Mouse (Mus musculus) intestine, embryonic 14.5 days (tissue): ENCODE results near the gene Denr. TPM values are rescaled to one million over a fixed set of nuclear protein-coding genes. Genes with fewer than 3 reads are reported as not detected.

Experiments used
- ATAC-seq: fragments of 200-750 bp; cut with Nextera tagmentation; replicated peaks from 2 replicates; pipeline ENCODE4 v1.8.0; 2017; ENCODE audit warnings: low read depth, moderate number of reproducible peaks, moderate TSS enrichment, moderate library complexity; ENCODE audit not compliant: low FRiP score, low TSS enrichment
- DNase-seq: peaks from one replicate; pipeline ENCODE4 v3.0.0-alpha.2; 2018; ENCODE audit warnings: low spot score
- H3K27ac ChIP-seq: fragments of 300-500 bp; sonication (generic); 2 replicates; pipeline ENCODE4 v1.5.1; 2014; ENCODE audit warnings: low read depth, mild to moderate bottlenecking, control low read depth
- H3K27me3 ChIP-seq: fragments of 300-500 bp; sonication (generic); replicated peaks from 2 replicates; pipeline ENCODE4 v1.6.1; 2014; ENCODE audit warnings: low read length, control low read depth; ENCODE audit not compliant: control insufficient read depth, insufficient read depth
- H3K36me3 ChIP-seq: fragments of 300-500 bp; sonication (generic); 2 replicates; pipeline ENCODE4 v1.6.1; 2014; ENCODE audit warnings: low read length, control low read depth; ENCODE audit not compliant: control insufficient read depth, insufficient read depth
- H3K4me1 ChIP-seq: fragments of 300-500 bp; sonication (generic); replicated peaks from 2 replicates; pipeline ENCODE4 v1.6.1; 2014; ENCODE audit warnings: low read length, control low read depth, mixed read lengths; ENCODE audit not compliant: control insufficient read depth, insufficient read depth
- H3K4me2 ChIP-seq: fragments of 300-500 bp; sonication (generic); 2 replicates; pipeline ENCODE4 v1.6.1; 2014; ENCODE audit warnings: low read length
- H3K4me3 ChIP-seq: fragments of 300-500 bp; sonication (generic); 2 replicates; pipeline ENCODE4 v1.5.1; 2014; ENCODE audit warnings: low read depth, low read length, control low read depth, mixed read lengths
- H3K9ac ChIP-seq: fragments of 300-500 bp; sonication (generic); 2 replicates; pipeline ENCODE4 v1.6.1; 2014; ENCODE audit warnings: mild to moderate bottlenecking, low read length
- H3K9me3 ChIP-seq: fragments of 300-500 bp; sonication (generic); 2 replicates; pipeline ENCODE4 v1.6.1; 2016; ENCODE audit warnings: low read length, control low read depth; ENCODE audit not compliant: control insufficient read depth
- WGBS: fragments of 180-500 bp; shearing (Covaris S2); extraction: QIAGEN DNeasy Blood & Tissue Kit; methylation state at CpG from one replicate; pipeline ENCODE4 v1.1.7; 2014; 5-methylcytosine and 5-hydroxymethylcytosine counted together
- polyA plus RNA-seq: library from polyadenylated mRNA; unstranded; fragments of >200 nt; fragmentation: Nextera tagmentation; extraction: Ambion mirVana; gene quantifications from 2 replicates; pipeline ENCODE4 v1.2.1, GENCODE M21; 2014

Gene Denr
- polyA plus RNA-seq, 1 experiment from 2014 or later = 118 TPM

DNA sequence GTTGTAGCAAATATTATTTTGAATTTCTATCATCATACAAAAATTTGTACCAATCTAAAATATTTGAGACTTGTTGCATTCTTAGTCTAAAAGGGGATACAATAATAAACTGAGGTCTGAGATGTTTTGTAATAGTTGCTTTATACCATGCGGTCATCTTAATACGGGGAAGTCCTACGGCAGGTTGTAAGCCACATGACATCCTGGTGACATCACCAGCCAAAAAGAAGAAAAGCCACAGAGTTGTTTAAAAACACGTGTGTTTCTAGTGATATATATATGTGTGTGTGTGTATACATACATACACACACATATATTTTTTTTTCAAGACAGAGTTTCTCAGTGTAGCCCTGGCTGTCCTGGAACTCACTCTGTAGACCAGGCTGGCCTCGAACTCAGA lies 13.5 kb upstream of the Denr start:
- DNase-seq (no peak), ATAC-seq (no peak)
- WGBS = 88% methylated on average over 5 of the region's 5 CpGs
- H3K4me1 ChIP-seq = no peaks in the 10 kb centered on the region
- no peaks in the 10 kb centered on the region for H3K36me3 ChIP-seq
- H3K27me3 ChIP-seq = no peaks in the 10 kb centered on the region
- no peak overlapping the region for H3K9ac ChIP-seq
- H3K4me3 ChIP-seq = no peak overlapping the region
- H3K9me3 ChIP-seq = no peaks in the 10 kb centered on the region
- H3K27ac ChIP-seq = no peak overlapping the region
- H3K4me2 ChIP-seq = no peak overlapping the region

DNA sequence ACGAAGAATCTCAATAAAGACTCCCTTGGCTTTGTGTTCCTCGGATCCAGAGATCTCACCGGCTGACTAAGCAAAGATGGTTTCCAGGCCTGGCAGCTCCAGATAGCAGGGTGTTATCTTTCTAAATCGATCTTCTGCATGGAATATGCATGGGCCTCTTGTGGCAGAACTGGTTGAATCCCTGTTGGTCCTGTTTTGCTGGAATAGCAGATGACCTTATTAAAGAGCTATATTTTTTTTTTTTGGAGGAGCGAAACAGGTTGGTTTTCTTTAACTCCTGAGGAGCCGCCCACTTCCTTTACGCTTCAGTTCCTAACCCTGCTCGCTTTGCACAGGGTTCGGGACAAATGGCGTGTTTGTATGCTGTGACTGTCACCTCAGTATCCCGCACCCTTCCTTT lies 10.6 kb upstream of the Denr start:
- Histone ChIP-seq H3K4me2 (no peak overlapping the region), H3K9me3 (no peaks in the 10 kb centered on the region), H3K9ac (no peak overlapping the region), H3K4me3 (no peak overlapping the region), H3K36me3 (no peaks in the 10 kb centered on the region), H3K27me3 (no peaks in the 10 kb centered on the region), H3K4me1 (no peaks in the 10 kb centered on the region), H3K27ac (no peak overlapping the region)
- ATAC-seq (no peak), DNase-seq (no peak)
- WGBS = 70% methylated on average over 11 of the region's 11 CpGs

DNA sequence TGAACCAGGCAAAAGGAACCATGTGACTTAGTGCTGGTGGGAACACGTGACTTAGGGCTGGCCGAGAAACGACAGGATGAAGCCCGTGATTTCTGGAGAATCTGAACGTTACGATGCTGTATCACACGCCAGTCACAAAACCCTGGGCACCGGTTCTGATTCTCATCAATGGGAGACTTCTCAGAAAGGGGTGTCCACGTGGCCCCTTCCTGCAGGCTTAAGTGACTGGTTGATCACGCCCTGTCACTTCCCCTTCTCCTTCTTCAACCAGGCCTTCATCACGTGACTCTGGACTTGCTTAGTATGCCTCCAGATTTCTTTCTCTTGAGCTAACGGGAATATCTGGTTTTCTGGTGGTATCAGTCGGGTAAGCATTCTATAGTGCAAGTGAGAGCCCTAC lies 9.6 kb upstream of the Denr start:
- WGBS = 82% methylated on average over 13 of the region's 13 CpGs
- Histone ChIP-seq H3K4me1 (no peaks in the 10 kb centered on the region), H3K4me2 (no peak overlapping the region), H3K4me3 (no peak overlapping the region), H3K27me3 (no peaks in the 10 kb centered on the region), H3K9me3 (no peaks in the 10 kb centered on the region), H3K27ac (no peak overlapping the region), H3K9ac (no peak overlapping the region), H3K36me3 (no peaks in the 10 kb centered on the region)
- ATAC-seq (no peak), DNase-seq (no peak)

DNA sequence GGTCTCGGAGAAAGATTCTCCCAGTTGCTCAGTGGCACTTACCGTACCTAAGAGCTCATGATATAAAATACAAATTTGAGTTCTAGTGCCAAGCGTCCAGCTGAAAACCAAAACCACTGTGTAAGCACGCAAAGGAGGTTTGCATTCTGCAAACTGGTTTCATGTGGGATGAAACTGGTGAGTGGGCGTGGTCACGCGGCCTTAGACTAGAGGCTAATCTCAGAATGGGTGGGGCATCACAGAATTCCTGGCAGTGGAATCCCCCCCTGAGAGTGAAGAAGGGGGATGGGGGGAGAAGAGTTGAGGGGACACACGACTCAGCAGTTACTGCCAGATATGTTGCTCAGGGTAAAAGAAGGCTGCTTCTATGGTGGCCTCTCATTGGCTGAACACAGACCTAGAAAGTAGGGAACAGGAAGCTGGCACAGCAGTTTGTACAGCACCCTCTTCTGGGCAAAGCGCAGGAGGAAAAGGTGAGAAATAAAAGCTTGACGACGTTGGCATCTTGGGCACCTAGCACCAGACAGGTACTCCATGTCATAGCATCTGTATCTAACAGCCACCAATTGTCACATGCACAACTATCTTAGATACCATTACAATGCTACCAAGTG lies 2.8 kb upstream of the Denr start:
- Histone ChIP-seq H3K27me3 (no peaks in the 10 kb centered on the region), H3K9me3 (no peaks in the 10 kb centered on the region), H3K4me1 (peaks cover 16% of the 10 kb centered on the region), H3K4me2 (no peak overlapping the region), H3K27ac (no peak overlapping the region), H3K9ac (no peak overlapping the region), H3K4me3 (no peak overlapping the region), H3K36me3 (peaks cover 10% of the 10 kb centered on the region)
- ATAC-seq (no peak), DNase-seq (no peak)
- WGBS = 73% methylated on average over 11 of the region's 11 CpGs

DNA sequence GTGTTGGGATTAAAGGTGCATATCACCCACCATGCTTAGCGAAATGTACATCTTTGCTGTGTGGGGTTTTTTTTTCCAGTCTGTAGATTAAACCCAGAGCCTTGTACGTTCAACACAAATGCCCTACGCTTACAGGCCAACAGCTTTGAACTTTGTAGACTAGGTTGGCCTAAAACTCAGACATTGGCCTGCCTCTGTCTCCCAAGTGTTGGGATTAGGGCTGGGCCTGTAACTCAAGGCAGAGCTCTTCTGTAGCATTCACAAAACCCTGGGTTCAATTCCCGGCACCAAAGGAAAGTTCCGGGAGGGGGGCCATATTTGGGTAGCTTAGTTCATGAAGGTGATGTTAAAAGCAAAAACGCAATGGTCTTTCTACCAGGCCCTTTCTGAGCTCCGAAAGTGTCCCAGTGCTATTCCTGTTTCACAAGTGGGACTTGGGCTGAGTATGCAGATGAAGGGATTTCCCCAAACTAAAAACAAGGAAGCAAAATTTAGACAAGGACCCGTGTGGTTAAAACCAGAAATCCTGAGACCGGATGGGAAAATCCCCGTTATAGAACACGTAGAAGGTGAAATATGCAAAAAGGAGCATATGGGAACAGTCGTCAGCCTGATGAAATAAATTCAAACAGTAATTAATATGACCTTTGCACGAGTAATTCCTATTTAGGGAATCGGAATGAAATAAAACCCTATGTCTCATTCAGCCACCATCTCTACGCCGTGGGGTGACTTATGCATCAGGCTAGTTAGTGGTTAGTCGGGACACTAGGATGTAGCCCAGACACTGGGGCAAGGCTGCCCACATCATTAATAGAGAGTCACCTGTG lies 614 bp upstream of the Denr start:
- H3K9me3 ChIP-seq = no peaks in the 10 kb centered on the region
- H3K9ac ChIP-seq = no peak overlapping the region
- no peak for DNase-seq
- H3K36me3 ChIP-seq = peaks cover 32% of the 10 kb centered on the region
- no peaks in the 10 kb centered on the region for H3K27me3 ChIP-seq
- H3K4me2 ChIP-seq = peak overlapping the region; percentile 34
- H3K4me3 ChIP-seq = no peak overlapping the region
- H3K4me1 ChIP-seq = peaks cover 16% of the 10 kb centered on the region
- ATAC-seq = no peak
- WGBS = 69% methylated on average over 17 of the region's 17 CpGs
- no peak overlapping the region for H3K27ac ChIP-seq

DNA sequence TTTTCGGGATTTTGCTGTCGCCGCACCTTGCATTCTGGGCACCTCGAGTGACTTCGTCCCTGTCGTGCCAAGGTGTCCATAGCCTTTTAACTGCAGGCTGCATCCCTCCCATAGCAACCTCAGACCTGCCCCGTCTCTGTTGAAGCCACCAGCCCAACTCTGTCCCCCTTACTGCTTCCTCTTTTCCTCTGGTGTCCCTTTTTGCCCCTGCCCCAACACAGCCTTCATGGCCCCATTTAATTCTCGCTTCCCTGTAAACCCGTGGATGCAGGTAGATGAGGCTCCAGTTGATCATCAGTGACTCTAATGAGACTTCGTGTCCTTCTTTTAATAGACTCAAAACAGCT lies 629 bp downstream of the Denr start:
- peak overlapping the region; percentile 78 for H3K4me3 ChIP-seq
- no peaks in the 10 kb centered on the region for H3K9me3 ChIP-seq
- DNase-seq (no peak), ATAC-seq (0 out of 2 replicates have a peak, but pooled peaks have one; percentile 5)
- H3K4me1 ChIP-seq = peaks cover 16% of the 10 kb centered on the region
- H3K27ac ChIP-seq = peak overlapping the region; percentile 81
- H3K27me3 ChIP-seq = no peaks in the 10 kb centered on the region
- peaks cover 43% of the 10 kb centered on the region for H3K36me3 ChIP-seq
- WGBS = 6% methylated on average over 10 of the region's 10 CpGs
- H3K9ac ChIP-seq = peak overlapping the region; percentile 98
- peak overlapping the region; percentile 95 for H3K4me2 ChIP-seq

DNA sequence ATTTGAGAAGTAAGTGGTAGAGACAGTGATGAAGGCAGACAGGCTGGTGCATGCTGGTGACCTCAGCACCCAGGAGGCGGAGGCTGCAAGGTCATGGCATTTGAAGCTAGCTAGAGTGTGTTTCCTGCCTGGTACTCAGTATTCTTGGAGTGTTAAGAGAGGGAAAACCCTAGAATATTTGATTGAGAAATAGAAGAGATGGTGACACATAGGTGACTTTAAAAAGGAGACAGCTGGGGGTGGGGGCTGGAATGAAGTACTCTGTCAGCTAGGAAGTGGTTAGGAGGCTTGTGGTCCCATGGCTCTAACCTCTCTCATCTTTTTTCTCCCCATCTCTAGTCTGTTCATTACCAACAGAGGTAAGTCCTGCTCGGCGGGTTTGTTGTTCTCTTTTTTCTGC lies 7.9 kb downstream of the Denr start:
- H3K9ac ChIP-seq = no peak overlapping the region
- ATAC-seq (no peak), DNase-seq (no peak)
- no peak overlapping the region for H3K27ac ChIP-seq
- no peaks in the 10 kb centered on the region for H3K27me3 ChIP-seq
- H3K4me1 ChIP-seq = no peaks in the 10 kb centered on the region
- no peaks in the 10 kb centered on the region for H3K9me3 ChIP-seq
- 90% methylated on average over 3 of the region's 3 CpGs for WGBS
- no peak overlapping the region for H3K4me2 ChIP-seq
- no peak overlapping the region for H3K4me3 ChIP-seq
- peaks cover 84% of the 10 kb centered on the region for H3K36me3 ChIP-seq

DNA sequence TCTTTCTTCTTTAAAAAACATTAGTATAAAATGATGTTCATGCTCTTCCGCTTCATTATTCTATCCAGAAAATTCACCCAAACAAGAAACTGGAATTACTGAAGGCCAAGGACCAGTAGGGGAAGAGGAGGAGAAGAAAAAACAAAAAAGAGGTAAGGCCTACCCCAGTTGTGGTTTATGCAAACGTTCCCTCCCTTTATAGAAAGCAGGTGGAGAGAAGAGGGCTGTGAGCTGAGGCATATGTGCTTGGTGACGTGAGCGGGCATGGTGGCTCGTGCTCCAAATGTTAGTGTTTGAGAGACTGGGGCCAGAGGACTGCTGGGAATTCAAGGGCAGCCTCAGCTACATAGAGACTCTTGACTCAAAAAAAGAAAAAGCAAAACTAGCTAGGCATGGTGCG lies 15.1 kb downstream of the Denr start:
- Histone ChIP-seq H3K27me3 (no peaks in the 10 kb centered on the region), H3K4me3 (no peak overlapping the region), H3K4me1 (no peaks in the 10 kb centered on the region), H3K4me2 (no peak overlapping the region), H3K9me3 (no peaks in the 10 kb centered on the region), H3K9ac (no peak overlapping the region), H3K27ac (no peak overlapping the region), H3K36me3 (peaks cover 92% of the 10 kb centered on the region)
- ATAC-seq = no peak
- WGBS = 91% methylated on average over 6 of the region's 6 CpGs
- DNase-seq = no peak

DNA sequence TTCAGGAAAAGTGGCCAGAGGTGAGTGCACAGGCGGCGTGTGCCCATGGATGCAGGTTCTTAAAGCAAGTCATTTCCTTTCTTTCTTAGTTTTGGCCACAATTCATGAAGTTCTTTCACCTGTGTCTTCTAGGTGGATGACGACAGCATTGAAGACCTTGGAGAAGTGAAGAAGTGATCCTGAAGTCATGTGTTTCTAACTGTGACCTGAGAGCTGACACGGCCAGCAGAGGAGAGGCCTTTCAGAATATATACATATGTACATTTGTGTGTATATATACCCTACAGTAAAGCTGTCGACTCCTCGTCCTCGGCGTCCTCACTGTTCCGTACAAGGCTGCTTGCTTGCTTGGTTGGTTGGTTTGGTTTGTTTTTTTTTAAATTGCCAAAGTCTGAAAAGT lies 20.1 kb downstream of the Denr start, which contains the start of gene Gm43518:
Gm43518 (plus strand) TSS at position 301 of the 400 bp plus-strand sequence.
- no peak within 1 kb of the TSS for H3K9ac ChIP-seq
- H3K36me3 ChIP-seq = peaks cover 69% of the 10 kb centered on the region
- H3K27me3 ChIP-seq = no peaks in the 10 kb centered on the region
- WGBS = 93% methylated on average over 9 of the region's 9 CpGs
- no peak within 1 kb of the TSS for H3K4me2 ChIP-seq
- DNase-seq (no peak), ATAC-seq (no peak)
- H3K9me3 ChIP-seq = no peaks in the 10 kb centered on the region
- H3K27ac ChIP-seq = no peak within 1 kb of the TSS
- H3K4me3 ChIP-seq = no peak within 1 kb of the TSS
- H3K4me1 ChIP-seq = peaks cover 4% of the 10 kb centered on the region; the same call in 1 of the 2 replicates
